Mouse (Mus musculus) neural tube, embryonic 11.5 days (tissue): Measurements from ENCODE around the gene Ctns. TPM values are rescaled to one million over a fixed set of nuclear protein-coding genes. Genes with fewer than 3 reads are reported as not detected.
A peak's percentile ranks its signal among the peaks of the same experiment; 100 is the strongest.

Experiments
- ATAC-seq: fragments of 200-750 bp; cut with Nextera tagmentation; 2 replicates; pipeline ENCODE4 v1.8.0; 2017; ENCODE audit warnings: moderate number of reproducible peaks, mild to moderate bottlenecking, moderate TSS enrichment, moderate library complexity; ENCODE audit not compliant: insufficient read depth, low FRiP score, low TSS enrichment
- DNase-seq: peaks from one replicate; pipeline ENCODE4 v3.0.0-alpha.2; 2015; ENCODE audit warnings: low spot score
- H3K27ac ChIP-seq: fragments of 300-500 bp; sonication (generic); 2 replicates; pipeline ENCODE4 v1.5.1; 2014; ENCODE audit warnings: low read depth, mild to moderate bottlenecking, low read length
- H3K27me3 ChIP-seq: fragments of 300-500 bp; sonication (generic); 2 replicates; pipeline ENCODE4 v1.6.1; 2014; ENCODE audit warnings: mild to moderate bottlenecking, low read length, mixed read lengths; ENCODE audit not compliant: control insufficient read depth, insufficient read depth
- H3K36me3 ChIP-seq: fragments of 300-500 bp; sonication (generic); 2 replicates; pipeline ENCODE4 v1.6.1; 2014; ENCODE audit warnings: mild to moderate bottlenecking, low read length, moderate library complexity, mixed read lengths; ENCODE audit not compliant: control insufficient read depth, insufficient read depth
- H3K4me1 ChIP-seq: fragments of 300-500 bp; sonication (generic); 2 replicates; pipeline ENCODE4 v1.6.1; 2014; ENCODE audit warnings: low read length, mixed read lengths; ENCODE audit not compliant: control insufficient read depth, insufficient read depth
- H3K4me2 ChIP-seq: fragments of 300-500 bp; sonication (generic); 2 replicates; pipeline ENCODE4 v1.6.1; 2014; ENCODE audit warnings: low read depth, mild to moderate bottlenecking, moderate library complexity
- H3K4me3 ChIP-seq: fragments of 300-500 bp; sonication (generic); 2 replicates; pipeline ENCODE4 v1.5.1; 2014; ENCODE audit warnings: low read depth, low read length
- H3K9ac ChIP-seq: fragments of 300-500 bp; sonication (generic); 2 replicates; pipeline ENCODE4 v1.6.1; 2014; ENCODE audit warnings: mild to moderate bottlenecking, low read length
- H3K9me3 ChIP-seq: fragments of 300-500 bp; sonication (generic); 2 replicates; pipeline ENCODE4 v1.6.1; 2016; ENCODE audit warnings: low read length; ENCODE audit not compliant: control insufficient read depth
- WGBS: fragments of 180-500 bp; shearing (Covaris S2); extraction: QIAGEN DNeasy Blood & Tissue Kit; methylation state at CpG from one replicate; pipeline ENCODE4 v1.1.7; 2014; 5-methylcytosine and 5-hydroxymethylcytosine counted together
- polyA plus RNA-seq: library from polyadenylated mRNA; unstranded; fragments of >200 nt; fragmentation: Nextera tagmentation; extraction: Ambion mirVana; gene quantifications from 2 replicates; pipeline ENCODE4 v1.2.1, GENCODE M21; 2014

The Ctns gene
- polyA plus RNA-seq, 1 experiment from 2014 or later: 21.3 TPM

DNA sequence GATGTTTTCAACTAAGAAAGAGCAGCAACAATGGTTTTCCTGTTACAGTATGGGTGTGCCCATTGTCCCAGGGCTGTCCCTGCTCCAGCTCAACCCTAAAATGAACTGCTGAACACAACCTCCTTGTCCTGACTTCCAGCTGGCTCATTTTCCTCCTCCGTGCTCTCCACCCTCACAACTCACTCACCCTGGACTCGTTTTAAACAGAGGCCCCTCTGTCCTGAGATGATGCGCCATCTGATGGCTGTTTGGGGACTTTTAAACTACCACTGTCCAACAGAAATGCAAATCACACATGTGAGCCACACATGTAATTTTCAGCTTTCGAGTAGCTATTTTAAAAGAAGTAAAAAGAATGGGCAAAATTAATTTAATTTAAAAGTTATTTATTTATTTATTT, 2.8 kb upstream of the Ctns start:
- ATAC-seq (no peak), DNase-seq (no peak)

DNA sequence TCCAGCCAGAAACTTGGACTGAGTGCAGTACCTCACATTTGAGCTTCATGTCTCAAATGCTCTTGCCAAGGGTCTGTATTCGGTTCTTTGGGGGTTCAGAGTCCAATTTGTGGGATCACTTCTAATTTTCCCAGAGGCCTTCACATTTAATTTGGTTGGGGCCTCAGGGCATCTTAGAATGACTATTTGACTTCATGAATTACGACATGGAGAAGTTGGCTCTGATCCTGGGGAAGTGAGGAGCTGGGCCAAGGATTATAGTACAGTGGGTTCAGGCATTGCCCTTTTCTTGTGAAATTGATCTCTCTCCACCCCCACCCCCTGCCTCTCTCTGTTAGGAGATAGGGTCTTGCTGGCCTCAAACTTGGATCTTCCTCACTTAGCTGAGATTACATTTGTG, 2.2 kb upstream of the Ctns start:
- Histone ChIP-seq H3K27me3 (no peaks in the 10 kb centered on the region), H3K4me1 (no peaks in the 10 kb centered on the region; the same call in 1 of the 2 replicates), H3K9me3 (no peaks in the 10 kb centered on the region), H3K9ac (no peak overlapping the region), H3K4me2 (no peak overlapping the region), H3K4me3 (no peak overlapping the region), H3K27ac (no peak overlapping the region), H3K36me3 (no peaks in the 10 kb centered on the region)
- 76% methylated on average over 2 of the region's 2 CpGs for WGBS
- DNase-seq: no peak
- no peak for ATAC-seq

More for the DNA sequence above, 2.8 kb upstream of the Ctns start:
- H3K4me1 ChIP-seq: no peaks in the 10 kb centered on the region; the same call in 1 of the 2 replicates
- no peak overlapping the region for H3K4me3 ChIP-seq
- no peaks in the 10 kb centered on the region for H3K27me3 ChIP-seq
- H3K9me3 ChIP-seq: no peaks in the 10 kb centered on the region
- H3K4me2 ChIP-seq: no peak overlapping the region
- H3K36me3 ChIP-seq: no peaks in the 10 kb centered on the region
- H3K9ac ChIP-seq: no peak overlapping the region
- WGBS: 35% methylated on average over 4 of the region's 4 CpGs
- no peak overlapping the region for H3K27ac ChIP-seq

DNA sequence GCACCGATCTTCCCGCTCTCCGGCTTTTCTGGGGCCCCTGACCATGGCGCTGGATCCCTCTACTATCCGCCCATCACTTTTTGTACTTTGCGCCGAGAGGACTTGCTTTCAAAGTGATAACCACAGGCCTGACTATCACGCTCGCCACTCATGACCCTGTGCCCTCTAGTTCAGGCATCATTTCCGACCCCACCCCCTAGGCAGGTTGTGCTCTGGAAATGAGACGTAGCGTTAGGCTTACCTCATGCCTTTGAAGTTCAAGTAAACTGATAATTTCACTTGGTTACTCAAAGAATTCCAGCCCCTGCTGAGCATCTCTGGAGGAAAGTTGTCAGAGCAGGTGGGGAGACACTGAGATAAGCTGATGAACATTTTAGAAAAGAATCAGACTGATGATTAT, 1.0 kb upstream of the Ctns start:
- Histone ChIP-seq H3K4me2 (peak overlapping the region; percentile 97), H3K27me3 (no peaks in the 10 kb centered on the region), H3K9ac (peak overlapping the region; percentile 58), H3K4me1 (no peaks in the 10 kb centered on the region; the same call in 1 of the 2 replicates), H3K4me3 (peak overlapping the region; percentile 62), H3K9me3 (no peaks in the 10 kb centered on the region), H3K36me3 (no peaks in the 10 kb centered on the region), H3K27ac (no peak overlapping the region)
- 5% methylated on average over 12 of the region's 12 CpGs for WGBS
- DNase-seq: no peak
- ATAC-seq: no peak

DNA sequence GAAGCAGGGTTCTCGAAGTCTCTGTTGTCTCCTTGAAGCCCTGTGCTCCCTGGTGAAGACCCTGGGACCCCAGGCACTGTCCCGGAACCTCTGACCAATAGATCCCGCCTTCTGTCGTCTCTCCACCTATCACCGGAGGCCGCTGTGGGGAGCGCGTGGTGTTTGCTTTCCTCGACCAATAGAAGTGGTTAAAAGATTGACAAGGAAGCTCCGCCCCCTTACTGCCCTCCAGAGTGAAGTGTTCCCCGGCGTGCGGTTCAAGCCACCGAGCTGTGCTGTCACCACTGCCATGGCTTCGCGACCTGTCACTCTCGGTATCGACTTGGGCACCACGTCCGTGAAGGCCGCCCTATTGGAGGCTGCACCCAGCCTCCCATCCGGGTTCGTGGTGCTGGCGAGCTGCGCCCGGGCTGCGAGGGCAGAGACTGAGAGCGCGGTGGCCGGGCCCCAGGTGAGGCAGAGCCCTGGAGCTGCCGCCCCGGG, 429 bp upstream of the Ctns start, which contains the start of gene Shpk:
TSS of gene Shpk (plus strand) at position 231 of the 483 bp plus-strand sequence.
- 0% methylated on average over 32 of the region's 32 CpGs for WGBS
- DNase-seq: peak; percentile 93
- Histone ChIP-seq H3K27me3 (no peaks in the 10 kb centered on the region), H3K9ac (peak within 1 kb of the TSS; percentile 60), H3K4me3 (peak within 1 kb of the TSS; percentile 62), H3K36me3 (no peaks in the 10 kb centered on the region), H3K4me2 (peak within 1 kb of the TSS; percentile 97), H3K4me1 (no peaks in the 10 kb centered on the region; the same call in 1 of the 2 replicates), H3K9me3 (no peaks in the 10 kb centered on the region), H3K27ac (no peak within 1 kb of the TSS)
- peak; percentile 98 for ATAC-seq

DNA sequence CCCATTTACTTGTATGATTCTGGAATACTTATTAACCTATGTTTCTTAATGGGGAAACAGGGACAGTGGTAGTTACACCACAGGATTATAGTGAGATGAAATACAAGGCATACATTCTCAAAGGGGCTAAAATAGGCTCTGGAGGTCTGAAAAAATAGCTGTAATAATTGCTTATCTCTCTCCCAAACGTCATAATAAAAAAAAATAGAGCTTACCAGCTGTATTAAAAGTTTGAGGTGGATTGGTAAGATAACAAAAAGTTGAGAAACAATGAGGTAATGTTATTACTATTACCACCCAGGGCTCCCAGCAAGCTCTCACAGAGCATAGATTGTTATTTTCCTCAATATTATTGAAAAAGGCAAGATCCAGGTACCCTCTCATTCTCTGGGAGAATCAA, 652 bp downstream of the Ctns start:
- H3K9ac ChIP-seq: peak overlapping the region; percentile 60; the same call in 1 of the 2 replicates
- WGBS: 2% methylated on average over 1 of the region's 1 CpGs
- no peak for ATAC-seq
- H3K4me1 ChIP-seq: no peaks in the 10 kb centered on the region; the same call in 1 of the 2 replicates
- H3K27me3 ChIP-seq: no peaks in the 10 kb centered on the region
- H3K4me3 ChIP-seq: peak overlapping the region; percentile 62
- DNase-seq: no peak
- H3K9me3 ChIP-seq: no peaks in the 10 kb centered on the region
- H3K36me3 ChIP-seq: no peaks in the 10 kb centered on the region
- peak overlapping the region; percentile 97 for H3K4me2 ChIP-seq
- H3K27ac ChIP-seq: no peak overlapping the region

DNA sequence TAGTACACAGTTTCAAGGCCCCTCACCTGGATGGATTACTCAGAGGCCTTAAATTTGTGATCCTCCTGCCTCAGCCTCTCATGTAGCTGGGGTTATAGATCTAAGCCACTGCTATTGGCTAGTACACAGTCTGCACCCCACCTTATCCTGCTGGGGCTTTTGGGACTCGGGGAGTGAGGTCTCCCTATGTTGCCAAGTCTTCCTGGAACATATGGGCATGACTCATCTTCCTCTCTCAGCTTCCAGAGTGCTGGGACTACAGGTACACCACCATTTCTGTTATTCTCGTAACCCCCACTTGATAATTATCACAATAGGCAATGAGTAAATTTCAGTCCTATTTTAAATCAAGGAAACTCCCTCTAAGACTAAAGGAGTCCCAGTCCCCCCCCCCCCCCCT, 4.4 kb downstream of the Ctns start:
- no peak overlapping the region for H3K4me2 ChIP-seq
- no peak overlapping the region for H3K9ac ChIP-seq
- DNase-seq: no peak
- no peaks in the 10 kb centered on the region for H3K36me3 ChIP-seq
- no peaks in the 10 kb centered on the region for H3K4me1 ChIP-seq
- ATAC-seq: no peak
- H3K4me3 ChIP-seq: no peak overlapping the region
- no peak overlapping the region for H3K27ac ChIP-seq
- no peaks in the 10 kb centered on the region for H3K27me3 ChIP-seq
- H3K9me3 ChIP-seq: no peaks in the 10 kb centered on the region
- 80% methylated on average over 2 of the region's 2 CpGs for WGBS

DNA sequence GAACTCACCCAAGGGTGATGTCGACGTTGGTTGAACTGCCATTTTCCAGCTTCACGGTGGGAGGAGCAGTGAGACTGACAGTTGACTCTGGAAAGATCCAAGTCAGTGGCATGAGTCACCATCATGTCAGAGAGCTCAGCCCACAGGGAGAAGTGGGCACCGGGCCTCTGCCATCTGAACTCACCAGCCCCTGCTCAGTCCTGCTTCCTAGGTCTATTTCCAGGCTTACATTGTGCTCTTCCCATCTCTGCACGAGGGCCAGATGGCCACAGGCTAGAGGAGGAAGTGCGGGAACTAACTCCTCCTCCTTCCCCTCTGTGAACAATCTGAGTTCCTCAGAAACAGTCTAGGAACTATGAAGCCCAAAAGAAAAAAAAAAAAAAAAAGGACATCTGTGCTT, 5.8 kb downstream of the Ctns start:
- H3K36me3 ChIP-seq: no peaks in the 10 kb centered on the region
- DNase-seq (no peak), ATAC-seq (no peak)
- H3K27ac ChIP-seq: no peak overlapping the region
- WGBS: 78% methylated on average over 6 of the region's 6 CpGs
- no peak overlapping the region for H3K4me2 ChIP-seq
- no peak overlapping the region for H3K9ac ChIP-seq
- no peak overlapping the region for H3K4me3 ChIP-seq
- H3K4me1 ChIP-seq: no peaks in the 10 kb centered on the region
- no peaks in the 10 kb centered on the region for H3K27me3 ChIP-seq
- H3K9me3 ChIP-seq: no peaks in the 10 kb centered on the region

DNA sequence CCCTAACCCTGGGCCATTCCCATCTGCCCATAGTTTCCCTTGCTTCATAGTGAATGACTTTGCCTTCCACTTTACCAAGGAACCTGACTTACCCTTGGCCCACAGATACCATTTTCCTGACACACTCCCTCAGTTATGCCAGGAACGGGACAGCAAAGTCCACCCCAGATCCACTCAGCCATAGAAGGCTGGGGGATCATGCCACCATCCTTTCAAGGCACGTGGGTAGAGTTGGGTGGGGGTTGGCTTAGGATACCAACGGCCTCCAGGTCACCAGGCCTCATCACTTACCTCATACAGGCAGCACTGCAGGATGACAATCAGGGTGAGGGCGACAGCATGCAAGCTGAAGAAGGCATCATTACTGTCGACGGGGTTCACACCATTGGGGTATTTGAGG, 11.6 kb downstream of the Ctns start:
- H3K36me3 ChIP-seq: peaks cover 6% of the 10 kb centered on the region
- no peaks in the 10 kb centered on the region for H3K4me1 ChIP-seq
- DNase-seq (no peak), ATAC-seq (no peak)
- H3K27me3 ChIP-seq: no peaks in the 10 kb centered on the region
- no peak overlapping the region for H3K27ac ChIP-seq
- H3K9ac ChIP-seq: no peak overlapping the region
- 90% methylated on average over 6 of the region's 6 CpGs for WGBS
- H3K4me3 ChIP-seq: no peak overlapping the region
- no peaks in the 10 kb centered on the region for H3K9me3 ChIP-seq
- H3K4me2 ChIP-seq: no peak overlapping the region

DNA sequence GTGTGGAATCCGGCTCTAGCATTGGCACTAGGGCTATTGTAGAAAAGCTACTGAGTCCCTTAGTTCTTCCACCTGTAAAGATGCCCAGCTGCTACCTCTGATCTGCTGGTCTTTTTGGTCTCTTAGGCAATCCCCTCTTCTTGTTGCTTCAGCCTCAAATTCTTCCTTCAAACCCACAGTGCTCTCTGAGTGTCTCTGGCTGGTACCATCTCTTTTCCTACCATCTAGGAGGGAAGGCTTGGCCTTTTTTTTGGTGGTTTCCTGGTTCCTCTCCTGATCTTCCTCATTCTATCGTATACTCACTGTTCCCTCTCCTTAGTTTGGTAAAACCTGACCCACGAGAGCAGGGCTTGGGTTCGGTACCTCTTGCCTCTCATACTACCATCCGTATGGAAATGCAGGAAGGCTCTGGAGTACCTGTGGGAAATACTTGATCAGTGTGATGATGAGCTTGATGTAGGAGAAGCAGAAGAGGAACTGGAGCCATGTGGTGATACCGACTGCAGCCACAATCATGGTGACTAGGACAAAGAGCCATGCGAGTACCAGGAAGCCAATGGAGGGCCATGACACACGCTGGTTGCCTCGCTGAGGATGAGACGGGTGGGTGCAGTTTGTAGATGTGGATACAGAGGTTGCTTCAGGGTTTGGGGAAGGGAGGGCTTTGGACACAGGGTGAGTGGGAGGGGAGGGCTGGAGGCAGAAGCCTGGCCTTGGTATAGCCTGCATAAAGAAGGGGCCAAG, 12.8 kb downstream of the Ctns start:
- H3K27ac ChIP-seq: no peak overlapping the region
- no peaks in the 10 kb centered on the region for H3K9me3 ChIP-seq

More for the DNA sequence above, 12.8 kb downstream of the Ctns start:
- H3K4me1 ChIP-seq: no peaks in the 10 kb centered on the region
- WGBS: 92% methylated on average over 10 of the region's 10 CpGs
- no peak for DNase-seq
- H3K9ac ChIP-seq: no peak overlapping the region
- peaks cover 8% of the 10 kb centered on the region for H3K36me3 ChIP-seq
- no peak overlapping the region for H3K4me3 ChIP-seq
- no peak overlapping the region for H3K4me2 ChIP-seq
- no peaks in the 10 kb centered on the region for H3K27me3 ChIP-seq
- no peak for ATAC-seq
